Mouse (Mus musculus) hindbrain, embryonic 12.5 days (tissue): ENCODE measurements at regions not wholly inside any gene's neighbourhood (a gene's known extent, or its start where the extent isn't known, plus 50 kb on each side); places are given as distances from the start of the nearest gene placed in this dataset.

Experiments used
- ATAC-seq: fragments of 200-750 bp; cut with Nextera tagmentation; 2 replicates; pipeline ENCODE4 v1.8.0; 2017; ENCODE audit warnings: moderate TSS enrichment; ENCODE audit not compliant: low FRiP score
- H3K27ac ChIP-seq: fragments of 300-500 bp; sonication (generic); 2 replicates; pipeline ENCODE4 v1.5.1; 2016; ENCODE audit warnings: mild to moderate bottlenecking
- H3K27me3 ChIP-seq: fragments of 300-500 bp; sonication (generic); 2 replicates; pipeline ENCODE4 v1.6.1; 2016; ENCODE audit warnings: mild to moderate bottlenecking
- H3K36me3 ChIP-seq: fragments of 300-500 bp; sonication (generic); 2 replicates; pipeline ENCODE4 v1.6.1; 2016; ENCODE audit warnings: mild to moderate bottlenecking
- H3K4me1 ChIP-seq: fragments of 300-500 bp; sonication (generic); 2 replicates; pipeline ENCODE4 v1.6.1; 2016
- H3K4me2 ChIP-seq: fragments of 300-500 bp; sonication (generic); replicated peaks from 2 replicates; pipeline ENCODE4 v1.6.1; 2016; ENCODE audit warnings: mild to moderate bottlenecking
- H3K4me3 ChIP-seq: fragments of 300-500 bp; sonication (generic); 2 replicates; pipeline ENCODE4 v1.5.1; 2016; ENCODE audit warnings: mild to moderate bottlenecking
- H3K9ac ChIP-seq: fragments of 300-500 bp; sonication (generic); 2 replicates; pipeline ENCODE4 v1.6.1; 2016; ENCODE audit warnings: mild to moderate bottlenecking, moderate library complexity
- H3K9me3 ChIP-seq: fragments of 300-500 bp; sonication (generic); replicated peaks from 2 replicates; pipeline ENCODE4 v1.6.1; 2016; ENCODE audit warnings: mild to moderate bottlenecking
- WGBS: fragments of 180-500 bp; shearing (Covaris S2); methylation state at CpG from one replicate; pipeline ENCODE4 v1.1.7; 2016; 5-methylcytosine and 5-hydroxymethylcytosine counted together

DNA sequence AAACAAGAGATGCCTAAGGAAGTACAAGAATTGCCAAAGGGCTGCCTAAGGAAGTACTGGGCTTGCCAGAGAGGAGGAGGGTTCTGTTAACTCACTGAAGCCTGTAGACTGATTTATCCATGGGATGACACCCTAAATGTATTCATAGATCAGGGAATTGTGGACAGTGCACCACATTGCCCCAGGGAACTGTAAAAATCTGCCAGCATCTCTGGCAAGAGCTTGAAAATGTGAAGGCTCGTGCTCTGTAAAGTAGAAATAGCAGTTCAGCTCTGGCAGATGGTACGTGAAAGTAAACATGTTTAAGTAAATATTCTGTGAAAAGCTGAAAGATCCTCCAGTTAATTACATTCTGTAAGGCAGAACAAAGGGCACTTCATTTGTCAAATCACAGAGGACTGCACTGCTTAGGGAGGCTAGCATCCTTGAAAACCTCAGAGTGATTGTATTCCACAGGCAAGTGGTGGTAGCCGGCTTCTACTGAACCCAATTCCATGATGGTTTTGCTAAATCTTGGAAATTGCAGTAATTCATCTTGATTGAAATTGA lies 445.9 kb upstream of the Grin3a start:
- Histone ChIP-seq H3K9ac (no peak overlapping the region), H3K9me3 (no peaks in the 10 kb centered on the region), H3K27me3 (no peaks in the 10 kb centered on the region), H3K27ac (no peak overlapping the region), H3K36me3 (no peaks in the 10 kb centered on the region), H3K4me3 (no peak overlapping the region), H3K4me1 (no peaks in the 10 kb centered on the region), H3K4me2 (no peak overlapping the region)
- no peak for ATAC-seq
- WGBS: 67% methylated on average over 3 of the region's 3 CpGs

DNA sequence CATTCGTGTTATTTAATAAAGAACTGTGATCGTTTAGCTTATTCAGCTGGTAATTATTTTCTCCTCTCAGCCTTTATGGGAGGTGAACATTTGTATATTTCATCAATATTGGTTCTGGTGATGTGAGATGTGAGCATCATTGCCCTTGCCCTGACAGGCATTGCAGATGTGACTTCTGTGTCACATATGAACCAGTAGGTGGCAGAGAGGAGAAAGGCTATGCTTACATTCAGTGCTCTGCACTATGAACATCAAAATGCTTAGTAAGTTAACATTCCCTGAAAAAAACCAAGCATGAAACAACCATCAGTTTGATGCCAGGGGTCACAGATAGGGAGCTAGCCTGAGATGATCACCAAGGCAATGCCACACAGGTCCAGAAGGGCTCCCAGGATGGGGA lies 441.1 kb upstream of the Grin3a start:
- Histone ChIP-seq H3K9me3 (no peaks in the 10 kb centered on the region), H3K4me3 (no peak overlapping the region), H3K36me3 (no peaks in the 10 kb centered on the region), H3K27ac (no peak overlapping the region), H3K27me3 (no peaks in the 10 kb centered on the region), H3K4me1 (no peaks in the 10 kb centered on the region), H3K4me2 (no peak overlapping the region), H3K9ac (no peak overlapping the region)
- ATAC-seq: peak; percentile 26; the same call in 1 of the 2 replicates
- 74% methylated on average over 2 of the region's 2 CpGs for WGBS

DNA sequence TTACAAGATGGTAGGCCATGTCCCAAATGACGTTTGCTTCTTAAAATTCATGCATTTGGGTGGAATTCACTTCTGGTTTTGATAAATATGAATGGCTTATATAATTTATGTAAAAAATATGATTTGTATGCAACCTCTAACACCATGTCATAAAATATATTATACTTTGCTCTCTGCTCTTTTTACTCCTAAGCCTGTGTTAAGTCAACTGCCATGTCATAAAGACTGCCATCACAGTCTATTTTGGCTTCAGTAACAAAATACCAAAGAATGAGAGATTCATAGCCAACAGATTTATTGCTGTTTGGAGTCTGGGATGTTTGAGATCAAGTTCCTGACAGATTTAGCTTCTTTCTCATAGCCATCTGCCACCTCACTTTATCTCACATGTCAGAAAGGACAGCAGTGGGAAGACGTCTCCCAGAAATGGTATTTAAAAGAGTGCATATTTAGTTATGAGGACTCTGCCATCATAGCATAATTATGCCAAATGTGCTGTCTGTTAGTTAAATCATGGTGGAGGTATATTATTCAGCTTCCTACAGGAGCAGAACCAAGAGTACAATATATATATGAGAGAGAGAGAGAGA lies 413.6 kb upstream of the Grin3a start:
- no peaks in the 10 kb centered on the region for H3K9me3 ChIP-seq
- H3K4me1 ChIP-seq: no peaks in the 10 kb centered on the region
- no peak for ATAC-seq
- H3K9ac ChIP-seq: no peak overlapping the region
- H3K27me3 ChIP-seq: no peaks in the 10 kb centered on the region
- no peak overlapping the region for H3K27ac ChIP-seq
- WGBS: 77% methylated on average over 2 of the region's 2 CpGs
- no peak overlapping the region for H3K4me2 ChIP-seq
- no peaks in the 10 kb centered on the region for H3K36me3 ChIP-seq
- H3K4me3 ChIP-seq: no peak overlapping the region

DNA sequence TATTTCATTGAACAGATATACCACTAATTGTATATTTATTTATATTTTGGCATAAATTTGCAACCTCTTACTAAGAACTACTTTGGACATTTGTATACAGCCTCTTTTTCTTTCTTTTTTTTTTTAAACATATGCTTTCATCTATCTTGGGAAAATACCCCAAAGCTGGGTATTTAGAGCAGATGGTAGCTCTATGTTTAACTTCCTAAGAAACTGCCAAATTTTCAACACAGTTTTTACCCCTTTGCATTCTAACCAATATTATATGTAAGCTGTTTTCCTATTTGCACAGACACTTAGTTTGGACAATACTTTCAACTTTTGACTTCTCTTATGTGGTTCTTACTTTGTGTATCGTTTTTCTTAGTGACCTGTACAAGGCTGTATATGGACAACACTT lies 396.5 kb upstream of the Grin3a start:
- no peaks in the 10 kb centered on the region for H3K9me3 ChIP-seq

DNA sequence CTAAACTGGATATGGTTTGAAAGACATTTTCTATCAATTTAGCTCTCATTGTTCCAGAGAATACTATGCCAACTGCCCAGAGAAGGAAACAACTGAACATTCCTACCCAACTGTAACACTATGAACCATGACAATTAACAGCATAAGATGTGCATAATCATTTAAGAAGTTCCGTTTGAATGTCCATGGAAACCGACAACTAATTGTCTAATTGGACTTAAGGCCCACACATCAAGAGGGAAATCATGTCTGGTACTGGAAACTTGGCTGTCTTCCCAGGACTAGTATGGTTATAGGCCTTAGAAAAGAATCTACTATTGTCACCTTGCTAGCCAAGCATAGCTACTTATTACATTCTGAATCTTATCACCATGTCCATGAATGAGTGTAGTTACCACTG lies 395.4 kb upstream of the Grin3a start:
- no peaks in the 10 kb centered on the region for H3K9me3 ChIP-seq
- no peak for ATAC-seq
- 87% methylated on average over 2 of the region's 2 CpGs for WGBS
- no peaks in the 10 kb centered on the region for H3K4me1 ChIP-seq
- H3K4me2 ChIP-seq: no peak overlapping the region
- no peak overlapping the region for H3K4me3 ChIP-seq
- no peak overlapping the region for H3K27ac ChIP-seq
- no peaks in the 10 kb centered on the region for H3K27me3 ChIP-seq
- H3K36me3 ChIP-seq: no peaks in the 10 kb centered on the region
- H3K9ac ChIP-seq: no peak overlapping the region

More for the DNA sequence above, 396.5 kb upstream of the Grin3a start:
- ATAC-seq: no peak
- no peak overlapping the region for H3K4me3 ChIP-seq
- H3K4me2 ChIP-seq: no peak overlapping the region
- H3K4me1 ChIP-seq: no peaks in the 10 kb centered on the region
- no peak overlapping the region for H3K9ac ChIP-seq
- H3K27ac ChIP-seq: no peak overlapping the region
- no peaks in the 10 kb centered on the region for H3K36me3 ChIP-seq
- H3K27me3 ChIP-seq: no peaks in the 10 kb centered on the region
- WGBS: 66% methylated on average over 1 of the region's 1 CpGs

DNA sequence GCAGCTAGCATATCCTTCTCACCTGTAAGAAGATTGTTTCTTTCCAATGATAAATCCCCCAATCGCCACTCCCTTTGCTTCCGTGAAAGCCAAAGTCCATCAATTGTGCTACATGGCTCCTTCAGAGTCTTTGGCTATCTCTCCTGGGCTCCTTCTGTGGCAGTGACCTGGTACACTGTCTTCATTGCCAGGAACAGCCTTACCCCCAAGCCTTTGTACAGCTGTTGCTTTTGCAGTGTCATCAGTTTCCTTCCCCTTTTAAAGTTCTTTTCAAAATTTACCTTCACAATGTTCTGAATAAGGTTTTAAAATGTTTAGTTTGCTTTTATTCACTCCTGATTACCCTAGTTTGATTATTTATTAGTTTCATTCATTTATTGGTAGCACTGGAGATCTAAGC lies 393.8 kb upstream of the Grin3a start:
- WGBS: 98% methylated on average over 2 of the region's 2 CpGs

DNA sequence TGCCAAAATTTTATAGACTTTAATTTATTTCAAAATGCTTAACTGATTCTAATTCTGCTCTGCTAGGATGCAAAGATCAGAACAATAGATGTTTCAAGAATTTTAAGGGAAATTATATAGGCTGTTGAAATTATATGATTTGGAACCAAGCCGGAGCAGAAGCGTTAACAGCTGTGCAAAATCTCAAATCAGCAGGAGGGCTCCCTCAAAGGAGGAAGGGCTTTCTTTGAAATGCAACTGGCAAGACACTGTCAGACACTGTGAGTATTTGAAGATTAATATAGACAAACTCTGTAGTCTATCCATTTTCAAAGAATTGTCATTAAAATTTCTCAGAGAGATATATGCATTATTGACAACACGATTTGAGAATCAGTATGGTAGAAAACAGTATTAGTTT lies 389.9 kb upstream of the Grin3a start:
- Histone ChIP-seq H3K27ac (no peak overlapping the region), H3K4me3 (no peak overlapping the region), H3K27me3 (no peaks in the 10 kb centered on the region), H3K4me2 (no peak overlapping the region), H3K9ac (no peak overlapping the region), H3K4me1 (no peaks in the 10 kb centered on the region), H3K36me3 (no peaks in the 10 kb centered on the region), H3K9me3 (no peaks in the 10 kb centered on the region)
- ATAC-seq: no peak
- 69% methylated on average over 3 of the region's 3 CpGs for WGBS

More for the DNA sequence above, 393.8 kb upstream of the Grin3a start:
- no peaks in the 10 kb centered on the region for H3K4me1 ChIP-seq
- no peak overlapping the region for H3K4me3 ChIP-seq
- no peaks in the 10 kb centered on the region for H3K36me3 ChIP-seq
- no peak overlapping the region for H3K4me2 ChIP-seq
- no peak for ATAC-seq
- no peaks in the 10 kb centered on the region for H3K9me3 ChIP-seq
- no peak overlapping the region for H3K9ac ChIP-seq
- H3K27me3 ChIP-seq: no peaks in the 10 kb centered on the region
- no peak overlapping the region for H3K27ac ChIP-seq

DNA sequence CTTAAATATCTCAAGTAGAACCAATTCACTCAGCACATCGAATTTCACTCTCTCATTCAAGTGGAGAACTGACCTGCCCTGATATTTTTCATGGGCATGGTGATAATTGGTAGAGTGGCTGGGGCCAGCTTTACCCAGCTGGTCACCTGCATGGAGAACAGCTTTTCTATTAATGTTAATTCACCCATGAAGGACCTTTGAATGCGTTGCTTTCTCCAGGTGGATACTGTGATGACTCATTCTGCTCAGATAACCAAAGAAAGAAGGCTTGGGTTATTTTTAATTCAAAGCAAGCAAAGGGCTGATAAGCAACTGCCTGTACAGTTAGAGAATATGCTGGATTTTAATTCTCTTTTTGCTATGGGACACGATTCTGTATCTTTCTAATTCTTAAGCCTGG lies 357.8 kb upstream of the Grin3a start:
- no peak for ATAC-seq
- WGBS: 68% methylated on average over 3 of the region's 3 CpGs
- Histone ChIP-seq H3K27me3 (no peaks in the 10 kb centered on the region), H3K9me3 (no peaks in the 10 kb centered on the region), H3K36me3 (no peaks in the 10 kb centered on the region), H3K9ac (no peak overlapping the region), H3K4me3 (no peak overlapping the region), H3K27ac (no peak overlapping the region), H3K4me1 (no peaks in the 10 kb centered on the region), H3K4me2 (no peak overlapping the region)

DNA sequence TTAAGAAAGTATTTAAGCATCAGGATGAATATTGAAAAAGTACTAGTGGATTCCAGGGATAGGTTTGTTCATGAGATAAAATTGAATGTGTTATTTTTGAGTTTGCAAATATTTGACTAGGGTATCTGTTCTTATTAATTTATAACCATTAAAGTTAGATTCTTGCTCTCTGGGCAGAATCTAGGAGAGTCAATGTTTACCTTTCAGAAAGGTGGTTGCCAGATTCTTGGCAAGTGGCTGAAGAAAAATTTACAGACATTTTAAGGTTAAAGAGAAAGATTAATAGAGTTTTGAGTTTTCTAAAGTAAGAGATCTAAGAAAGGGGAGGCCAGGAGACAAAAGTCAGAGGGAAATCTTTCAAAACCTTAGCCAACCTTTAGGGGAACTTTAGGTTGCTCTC lies 331.7 kb upstream of the Grin3a start:
- Histone ChIP-seq H3K4me1 (no peaks in the 10 kb centered on the region), H3K36me3 (no peaks in the 10 kb centered on the region), H3K9me3 (no peaks in the 10 kb centered on the region), H3K4me2 (no peak overlapping the region), H3K9ac (no peak overlapping the region), H3K27me3 (no peaks in the 10 kb centered on the region), H3K4me3 (no peak overlapping the region), H3K27ac (no peak overlapping the region)
- ATAC-seq: no peak

DNA sequence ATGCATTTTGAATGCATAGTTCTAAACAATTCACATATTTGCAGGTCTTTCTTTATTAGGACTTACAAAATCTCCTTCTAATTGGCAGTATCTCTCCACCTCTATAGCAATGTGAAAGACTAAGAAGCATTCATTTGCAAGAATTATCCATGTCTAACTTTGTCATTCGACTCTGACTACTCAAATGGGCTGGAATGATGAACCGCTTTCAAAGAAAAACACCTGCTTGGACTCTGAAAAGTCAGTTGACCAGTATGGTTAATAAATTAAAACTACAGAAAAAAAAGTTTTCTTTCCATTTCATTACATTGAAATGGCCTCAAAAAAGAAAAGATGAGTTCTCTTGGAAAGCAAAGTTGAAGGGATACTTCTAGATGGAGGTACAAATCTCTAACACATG lies 331.1 kb upstream of the Grin3a start:
- Histone ChIP-seq H3K36me3 (no peaks in the 10 kb centered on the region), H3K4me2 (no peak overlapping the region), H3K9me3 (no peaks in the 10 kb centered on the region), H3K27ac (no peak overlapping the region), H3K4me3 (no peak overlapping the region), H3K4me1 (no peaks in the 10 kb centered on the region), H3K27me3 (no peaks in the 10 kb centered on the region), H3K9ac (no peak overlapping the region)
- 86% methylated on average over 2 of the region's 2 CpGs for WGBS
- no peak for ATAC-seq

DNA sequence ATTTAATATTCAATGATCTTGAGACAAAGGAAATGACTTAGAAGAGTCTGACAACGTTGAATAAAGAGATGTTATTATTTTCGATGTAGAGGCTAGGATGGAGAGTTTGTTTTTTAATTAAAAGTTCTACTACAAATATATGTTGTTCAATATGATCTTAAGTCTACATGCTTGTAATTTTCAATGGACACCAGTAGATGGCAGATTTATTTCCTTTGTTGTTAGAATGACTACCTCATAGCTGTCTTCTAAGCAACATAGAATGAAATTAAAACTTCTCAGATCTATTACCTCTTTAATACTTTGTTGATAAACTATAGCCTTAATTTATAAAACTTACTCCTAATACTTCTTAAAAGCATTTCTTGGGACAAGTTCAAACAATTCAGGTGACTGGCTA lies 315.3 kb upstream of the Grin3a start:
- no peaks in the 10 kb centered on the region for H3K4me1 ChIP-seq
- ATAC-seq: no peak
- 67% methylated on average over 2 of the region's 2 CpGs for WGBS
- no peak overlapping the region for H3K4me3 ChIP-seq
- no peaks in the 10 kb centered on the region for H3K9me3 ChIP-seq
- no peak overlapping the region for H3K27ac ChIP-seq
- no peak overlapping the region for H3K4me2 ChIP-seq
- no peak overlapping the region for H3K9ac ChIP-seq
- no peaks in the 10 kb centered on the region for H3K36me3 ChIP-seq
- no peaks in the 10 kb centered on the region for H3K27me3 ChIP-seq

DNA sequence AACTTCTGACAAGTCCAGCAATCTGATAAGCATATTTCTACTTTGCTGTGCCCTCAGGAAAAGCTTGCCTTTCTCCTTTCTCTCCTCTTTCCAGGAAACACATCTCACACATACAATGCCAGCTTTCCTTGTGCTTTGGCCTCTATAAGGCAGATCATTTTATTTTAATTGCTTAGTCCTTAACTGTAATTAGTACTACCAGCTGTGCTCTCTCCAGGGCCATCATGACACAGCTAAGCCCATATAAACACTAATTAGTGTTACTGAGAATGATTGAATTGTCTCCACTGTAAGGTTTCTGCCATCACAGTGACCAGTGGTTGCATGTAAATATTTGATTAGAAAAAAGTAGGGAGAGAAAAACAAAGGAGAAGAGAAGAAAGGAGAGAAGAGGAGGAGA lies 300.4 kb upstream of the Grin3a start:
- H3K4me1 ChIP-seq: no peaks in the 10 kb centered on the region
- no peak overlapping the region for H3K27ac ChIP-seq
- H3K4me3 ChIP-seq: no peak overlapping the region
- no peak overlapping the region for H3K4me2 ChIP-seq
- H3K27me3 ChIP-seq: no peaks in the 10 kb centered on the region
- H3K36me3 ChIP-seq: no peaks in the 10 kb centered on the region
- ATAC-seq: 0 out of 2 replicates have a peak, but pooled peaks have one; percentile 63
- H3K9me3 ChIP-seq: no peaks in the 10 kb centered on the region
- H3K9ac ChIP-seq: no peak overlapping the region

DNA sequence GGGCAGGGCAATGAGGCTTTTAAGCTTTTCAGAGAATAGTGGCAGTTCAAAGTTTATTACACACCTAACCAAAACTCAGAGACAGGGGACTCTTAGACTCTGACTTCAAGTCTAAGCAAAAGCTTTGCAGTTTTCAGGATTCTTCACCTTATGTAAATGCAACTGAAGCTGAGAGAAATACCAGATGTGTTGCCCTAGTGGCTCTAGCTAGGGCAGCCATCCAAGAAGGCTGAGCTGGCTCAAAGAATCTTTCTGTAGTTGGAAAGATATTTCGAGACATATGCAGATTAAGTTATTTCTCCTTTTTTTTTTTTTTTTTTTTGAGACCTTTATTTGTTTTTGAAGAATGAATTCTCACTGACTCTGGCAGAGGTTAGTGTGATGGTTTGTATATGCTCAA lies 284.7 kb upstream of the Grin3a start:
- ATAC-seq: no peak
- no peak overlapping the region for H3K27ac ChIP-seq
- 90% methylated on average over 1 of the region's 1 CpGs for WGBS

More for the DNA sequence above, 284.7 kb upstream of the Grin3a start:
- H3K4me1 ChIP-seq: no peaks in the 10 kb centered on the region
- H3K27me3 ChIP-seq: no peaks in the 10 kb centered on the region
- no peak overlapping the region for H3K9ac ChIP-seq
- no peaks in the 10 kb centered on the region for H3K9me3 ChIP-seq
- no peak overlapping the region for H3K4me3 ChIP-seq
- H3K4me2 ChIP-seq: no peak overlapping the region
- H3K36me3 ChIP-seq: no peaks in the 10 kb centered on the region
